Mouse (Mus musculus) adrenal gland, postnatal 36 days (tissue): ENCODE data around the gene Ifngr2. TPM values are rescaled to one million over a fixed set of nuclear protein-coding genes. Genes with fewer than 3 reads are reported as not detected.
A peak's percentile ranks its signal among the peaks of the same experiment; 100 is the strongest.

Source experiments
- DNase-seq, 2 experiments: peaks; one replicate each; pipeline ENCODE4 v3.0.0; 2021; ENCODE audit warnings: mixed read lengths in 1 of 2
- total RNA-seq, 2 experiments: library from RNA; stranded (reverse); gene quantifications; 2 replicates each; pipeline ENCODE4 v1.2.3; 2021

The Ifngr2 gene
- total RNA-seq, 2 experiments from 2014 or later = 31.2 to 38.0 TPM

DNA sequence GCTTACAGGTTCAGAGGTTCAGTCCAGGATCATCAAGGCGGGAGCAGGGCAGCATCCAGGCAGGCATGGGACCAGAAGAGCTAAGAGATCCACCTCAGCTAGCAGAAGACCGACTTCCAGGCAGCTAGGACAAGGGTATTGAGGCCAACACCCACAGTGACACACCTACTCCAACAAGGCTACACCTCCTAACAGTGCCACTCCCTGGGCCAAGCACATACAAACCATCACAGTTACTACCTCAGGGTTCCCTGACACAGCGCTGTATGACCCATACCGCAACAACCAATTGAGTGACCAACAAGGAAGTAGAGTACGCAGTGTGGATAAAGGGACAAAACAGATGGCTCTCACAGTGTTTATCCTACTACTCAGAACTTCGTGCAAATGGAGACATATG is 10.5 kb upstream of the Ifngr2 start:
- no peak for DNase-seq

DNA sequence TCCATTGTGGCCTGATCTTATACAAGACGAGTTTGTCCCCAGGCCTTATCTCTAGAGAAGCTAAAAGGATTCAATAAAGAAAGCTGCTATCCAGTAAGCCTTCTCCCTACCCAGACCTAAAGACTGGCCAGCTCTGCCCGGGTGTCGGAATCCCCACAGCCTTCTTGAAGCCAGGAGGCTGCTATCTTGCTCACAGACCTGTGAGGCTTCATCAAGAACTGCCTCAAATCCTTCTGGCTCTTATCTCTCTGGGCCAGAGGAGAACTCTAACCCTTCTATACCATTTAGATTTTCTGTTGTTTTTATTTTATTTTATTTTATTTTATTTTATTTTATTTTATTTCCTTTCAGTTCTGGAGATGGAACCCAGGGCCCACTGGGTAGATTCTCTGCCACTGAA is 9.8 kb upstream of the Ifngr2 start:
- no peak for DNase-seq

DNA sequence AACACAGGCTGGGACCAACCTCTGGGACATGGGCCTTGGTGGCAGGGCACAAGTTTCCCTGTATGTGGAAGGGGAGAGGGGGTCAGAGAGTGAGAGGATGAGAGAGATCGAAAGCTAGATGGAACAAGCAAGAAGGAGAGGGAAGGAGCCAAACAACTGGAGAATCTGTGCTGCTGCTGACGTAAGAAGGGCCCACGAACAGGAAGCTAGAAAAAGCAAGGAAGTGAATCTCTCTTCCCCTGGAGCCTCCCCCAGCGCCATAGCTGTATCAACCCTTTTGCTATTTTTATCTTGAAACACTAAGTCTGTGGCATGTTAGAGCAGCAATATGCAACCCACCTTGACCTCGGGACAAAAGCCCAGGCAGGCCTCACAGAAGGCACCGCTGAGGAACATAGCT is 8.8 kb upstream of the Ifngr2 start:
- no peak for DNase-seq

GRCm38 (mm10) chr16:91538513-91538912 is 8.4 kb upstream of the Ifngr2 start:
- DNase-seq = no peak

GRCm38 (mm10) chr16:91541573-91542081 is 5.2 kb upstream of the Ifngr2 start:
- DNase-seq = peak; percentile 20 to 35

- DNase-seq = no peak
These were observed 3.3 kb upstream of the Ifngr2 start for GRCm38 (mm10) chr16:91543619-91544018.

DNA sequence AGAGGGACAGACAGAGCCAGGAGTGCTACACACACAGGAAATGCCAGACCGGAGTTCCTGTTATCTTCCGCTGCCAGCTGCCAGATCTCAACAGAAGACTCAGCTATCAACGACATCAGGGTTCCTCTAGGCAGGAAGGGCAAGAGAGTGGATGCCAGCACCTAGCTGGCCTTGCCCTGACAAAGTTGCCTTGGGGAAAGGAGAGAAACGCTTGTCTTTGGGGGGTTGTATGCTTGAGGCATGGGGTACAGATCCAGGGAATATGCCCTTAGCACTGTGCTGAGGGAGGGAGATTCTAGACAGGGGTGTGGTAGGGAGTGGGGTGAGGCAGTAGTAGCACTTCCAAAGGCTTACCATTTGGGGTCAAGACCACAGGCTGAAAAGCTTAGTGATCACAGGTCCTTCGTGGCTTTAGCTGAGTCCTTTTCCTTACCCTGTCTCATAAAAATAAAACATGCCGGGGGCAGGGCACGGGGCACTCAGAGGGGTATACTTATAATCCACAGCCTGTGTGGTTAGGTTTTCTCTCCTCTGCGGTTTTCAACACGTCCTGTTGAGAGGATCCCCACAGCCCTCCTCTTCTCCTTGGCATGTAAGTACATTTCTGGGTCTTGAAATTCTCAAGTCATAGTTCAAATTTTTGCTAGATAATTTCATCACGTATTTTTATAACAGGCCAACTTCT is 1.1 kb upstream of the Ifngr2 start:
- DNase-seq = peak in 1 of 2 experiments; percentile 24

DNA sequence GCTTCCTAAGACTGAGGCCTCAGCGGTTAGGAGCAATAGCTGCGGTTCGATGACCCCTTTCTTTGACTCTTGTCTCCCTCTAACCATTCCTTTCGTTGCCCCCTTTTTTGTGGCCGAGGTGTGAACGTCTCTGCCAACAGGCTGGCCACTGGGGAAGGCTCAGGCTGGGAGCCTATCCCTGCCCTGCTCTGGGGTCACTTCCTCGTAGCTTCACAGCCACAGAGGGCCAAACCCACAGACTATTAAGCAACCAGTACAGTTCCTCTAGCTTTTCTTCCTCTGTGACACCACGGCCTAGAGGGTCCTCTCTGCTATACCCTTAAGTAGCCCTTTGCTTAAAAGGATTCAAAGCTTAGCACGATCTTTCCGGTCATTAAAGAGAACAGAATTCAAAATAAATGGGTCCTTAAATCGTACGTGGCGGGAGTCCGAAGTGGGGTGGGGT is 459 bp upstream of the Ifngr2 start:
- DNase-seq = peak; percentile 28 to 42

GRCm38 (mm10) chr16:91547974-91548373 is 1.1 kb downstream of the Ifngr2 start:
- no peak for DNase-seq

DNA sequence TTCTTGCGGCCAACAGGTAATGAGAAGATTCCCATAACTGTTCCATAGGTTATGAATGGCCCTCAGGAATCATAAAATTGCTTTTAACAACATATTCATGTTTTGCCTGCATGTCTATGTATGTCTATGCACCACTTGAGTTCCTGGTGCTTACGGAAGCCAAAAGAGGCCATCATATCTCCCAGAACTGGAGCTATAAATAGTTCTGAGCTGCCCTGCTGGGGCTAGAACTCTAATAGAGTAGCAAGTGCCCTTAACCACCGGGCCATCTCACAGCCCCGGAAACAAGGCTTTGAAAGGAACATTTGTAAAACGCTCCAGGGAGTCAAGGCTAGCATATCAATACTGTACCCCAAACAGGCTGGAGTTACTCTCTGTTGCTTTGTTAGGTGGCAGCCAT is 1.7 kb downstream of the Ifngr2 start:
- DNase-seq = no peak

DNA sequence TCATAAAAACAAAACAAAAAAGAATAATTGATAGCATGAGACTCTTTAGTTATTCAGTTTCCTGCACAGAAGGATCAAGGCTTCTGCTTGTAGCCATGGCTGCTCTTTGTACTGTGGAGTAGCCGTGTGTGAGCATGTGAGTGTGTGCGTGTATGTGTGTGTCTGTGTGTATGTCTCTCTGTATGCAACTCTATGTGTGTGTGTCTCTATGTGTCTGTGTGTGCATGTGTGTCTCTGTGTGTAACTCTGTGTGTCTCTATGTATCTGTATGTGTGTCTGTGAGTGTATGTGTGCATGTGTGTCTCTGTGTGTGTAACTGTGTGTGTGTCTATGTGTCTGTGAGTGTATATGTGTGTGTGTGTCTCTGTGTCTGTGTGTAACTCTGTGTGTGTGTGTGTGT is 2.1 kb downstream of the Ifngr2 start:
- no peak for DNase-seq

DNA sequence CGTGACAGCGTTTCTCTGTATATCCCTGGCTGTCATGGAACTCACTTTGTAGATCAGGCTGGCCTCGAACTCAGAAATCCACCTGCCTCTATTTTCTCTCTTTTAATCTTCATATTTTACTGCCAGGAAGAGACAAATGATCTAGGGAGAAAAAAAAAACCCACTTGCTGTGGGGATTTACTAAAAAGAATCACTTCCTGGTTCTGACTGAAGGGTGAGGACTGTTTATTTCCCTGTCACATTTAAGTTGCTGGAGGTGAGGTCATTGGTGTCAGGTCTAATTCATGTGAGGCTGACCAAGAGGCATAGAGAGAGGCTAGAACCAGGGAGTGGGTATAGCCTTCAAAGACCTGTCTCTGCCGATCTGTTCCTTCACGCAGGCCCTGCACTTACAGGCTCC is 2.7 kb downstream of the Ifngr2 start:
- DNase-seq = no peak

- no peak for DNase-seq
These were observed 4.2 kb downstream of the Ifngr2 start for GRCm38 (mm10) chr16:91551081-91551524.

DNA sequence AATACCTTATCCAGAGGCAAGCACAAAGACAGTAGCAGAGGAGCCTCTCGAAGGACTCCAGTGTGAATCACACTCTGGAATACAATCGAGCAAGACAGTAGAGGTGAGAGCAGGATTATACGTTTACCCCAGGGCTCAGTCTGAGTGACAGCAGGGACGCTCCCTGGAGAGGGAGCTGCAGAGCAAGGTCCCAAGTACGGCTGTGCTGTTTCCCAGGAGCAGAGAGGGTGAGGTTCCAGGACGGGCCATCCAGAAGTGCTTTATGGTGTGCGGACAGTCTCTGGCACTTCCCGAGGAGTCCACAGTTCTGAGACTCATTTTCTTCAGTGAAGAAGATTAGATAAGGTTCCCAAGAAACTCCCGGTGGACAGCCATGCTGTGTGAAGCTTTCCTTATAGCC is 5.2 kb downstream of the Ifngr2 start:
- no peak for DNase-seq

DNA sequence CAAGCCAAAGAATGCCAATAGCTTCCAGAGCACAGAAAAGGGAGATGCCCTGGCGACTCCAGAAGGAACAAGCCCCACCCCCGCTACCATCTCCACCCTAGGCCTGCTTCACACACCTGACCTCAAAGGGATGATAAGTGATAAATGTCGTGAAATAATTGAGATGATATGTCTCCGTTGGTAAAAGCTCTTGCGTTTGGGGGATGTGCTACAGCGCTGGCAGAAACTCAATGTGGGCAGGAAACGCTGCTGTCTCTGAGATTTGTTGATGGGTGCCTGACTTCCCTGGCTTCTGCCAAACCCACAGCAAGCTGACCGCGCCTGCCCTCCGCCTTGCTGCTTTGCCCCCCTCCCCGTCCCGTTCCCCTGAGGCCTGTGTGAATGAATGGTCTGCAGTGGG is 6.8 kb downstream of the Ifngr2 start:
- peak; percentile 52 to 65 for DNase-seq

DNA sequence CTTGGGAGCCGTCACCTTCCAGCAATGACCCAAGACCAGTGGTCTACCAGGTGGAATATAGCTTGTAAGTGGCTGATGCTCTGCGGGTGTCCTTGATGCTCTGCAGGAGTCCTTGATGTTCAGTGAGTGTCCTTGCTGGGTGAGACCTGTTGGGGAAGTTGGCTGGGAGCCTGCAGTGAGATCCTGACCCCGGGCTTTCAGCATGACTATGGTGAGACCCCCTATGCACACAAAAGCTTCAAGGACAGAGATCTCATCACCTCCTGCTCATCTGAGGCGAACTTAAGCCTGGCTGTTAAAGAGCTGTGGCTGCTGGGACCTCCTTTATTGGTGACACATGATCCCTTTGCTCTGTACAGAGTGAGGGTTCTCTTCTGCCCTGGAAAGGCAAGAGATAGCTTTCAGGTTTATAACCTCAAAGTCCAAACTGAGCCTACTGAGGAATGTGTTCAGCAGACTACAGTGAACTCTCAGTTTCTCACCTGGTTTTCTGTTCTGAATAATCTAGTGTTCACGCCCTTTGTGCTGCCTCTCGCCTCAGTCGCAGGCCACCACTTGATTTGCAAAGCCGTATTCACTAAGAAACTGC is 8.2 kb downstream of the Ifngr2 start:
- DNase-seq = peak; percentile 42

GRCm38 (mm10) chr16:91556659-91557058 is 9.8 kb downstream of the Ifngr2 start:
- no peak for DNase-seq

GRCm38 (mm10) chr16:91557214-91557613 is 10.3 kb downstream of the Ifngr2 start:
- no peak for DNase-seq

DNA sequence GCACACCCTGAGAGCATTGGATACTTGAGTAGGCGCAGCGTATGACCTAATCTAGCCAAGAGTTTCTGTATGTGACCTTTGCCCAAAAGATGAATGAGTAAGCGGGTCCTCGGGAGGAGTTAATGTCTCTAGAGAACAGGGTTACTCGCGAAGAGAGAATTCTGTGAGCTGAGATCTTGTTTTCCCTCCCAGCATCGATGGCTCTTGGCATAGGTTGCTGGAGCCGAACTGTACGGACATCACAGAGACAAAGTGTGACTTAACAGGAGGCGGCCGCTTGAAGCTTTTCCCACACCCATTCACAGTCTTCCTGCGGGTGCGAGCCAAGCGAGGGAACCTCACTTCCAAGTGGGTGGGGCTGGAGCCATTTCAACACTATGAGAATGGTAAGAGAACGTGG is 10.8 kb downstream of the Ifngr2 start:
- peak in 1 of 2 experiments; percentile 31 for DNase-seq

DNA sequence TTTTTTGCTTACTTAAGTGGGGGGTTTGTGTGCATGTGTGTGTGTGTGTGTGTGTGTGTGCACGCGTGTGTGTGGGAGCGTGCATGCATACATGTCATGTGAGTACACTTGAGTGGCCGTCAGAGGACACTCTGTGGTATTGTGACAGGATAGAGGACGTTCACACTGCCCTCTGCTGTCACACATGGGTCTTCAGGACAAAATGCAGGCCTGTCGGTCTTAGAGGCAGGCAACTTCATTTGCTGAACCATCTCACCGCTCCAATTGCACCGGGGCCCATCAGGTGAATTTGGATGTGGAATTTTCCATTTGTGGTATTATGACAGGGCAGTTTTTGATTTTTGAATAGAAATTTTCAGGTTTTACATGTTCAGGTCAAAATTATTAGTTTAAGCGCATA is 14.2 kb downstream of the Ifngr2 start:
- DNase-seq = peak; percentile 40 to 54

- DNase-seq = no peak
These were observed 14.9 kb downstream of the Ifngr2 start for GRCm38 (mm10) chr16:91561541-91562457.

GRCm38 (mm10) chr16:91564580-91565291 is 17.9 kb downstream of the Ifngr2 start:
- peak in 1 of 2 experiments; percentile 29 for DNase-seq
